Mouse (Mus musculus) neural tube, embryonic 10.5 days (tissue): Measurements from ENCODE around the gene Srrm2.

ENCODE experiments used
- DNase-seq: peaks from one replicate; pipeline ENCODE4 v3.0.0-alpha.2; 2017; ENCODE audit warnings: low spot score; ENCODE audit errors: extremely low spot score

Gene Srrm2

DNA sequence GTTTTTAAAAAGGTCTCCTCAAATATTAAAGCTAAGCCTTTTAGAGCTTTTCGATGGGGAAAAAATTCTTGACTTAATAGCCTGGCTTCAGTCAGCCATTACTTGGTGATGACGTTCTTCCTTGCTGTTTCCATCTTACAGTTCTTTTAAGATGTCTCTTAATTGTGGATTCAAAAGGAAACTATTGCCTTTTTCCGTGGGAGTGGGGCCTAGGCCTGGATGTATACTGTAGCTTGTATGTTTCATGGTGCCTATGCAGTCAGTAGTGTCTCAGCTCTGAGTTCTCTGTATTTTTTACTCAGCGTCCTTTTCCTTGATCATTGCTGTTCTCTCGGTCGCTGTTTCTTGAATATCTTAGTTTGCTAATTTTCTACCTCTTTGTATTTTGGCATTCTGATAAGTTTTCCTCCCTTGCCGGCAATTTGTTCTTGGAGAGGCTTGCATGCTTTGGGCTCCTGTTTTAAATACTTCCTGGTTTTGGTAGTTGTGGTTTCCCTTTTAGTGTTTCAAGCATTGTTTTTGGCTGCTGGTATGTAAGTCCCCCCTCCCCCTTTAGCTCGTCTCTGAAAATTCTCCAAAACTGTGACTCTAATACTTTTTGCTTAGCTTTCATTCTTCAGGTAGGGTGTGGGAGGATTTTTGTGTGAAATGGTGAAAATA lies 14.2 kb downstream of the Srrm2 start:
- no peak for DNase-seq

DNA sequence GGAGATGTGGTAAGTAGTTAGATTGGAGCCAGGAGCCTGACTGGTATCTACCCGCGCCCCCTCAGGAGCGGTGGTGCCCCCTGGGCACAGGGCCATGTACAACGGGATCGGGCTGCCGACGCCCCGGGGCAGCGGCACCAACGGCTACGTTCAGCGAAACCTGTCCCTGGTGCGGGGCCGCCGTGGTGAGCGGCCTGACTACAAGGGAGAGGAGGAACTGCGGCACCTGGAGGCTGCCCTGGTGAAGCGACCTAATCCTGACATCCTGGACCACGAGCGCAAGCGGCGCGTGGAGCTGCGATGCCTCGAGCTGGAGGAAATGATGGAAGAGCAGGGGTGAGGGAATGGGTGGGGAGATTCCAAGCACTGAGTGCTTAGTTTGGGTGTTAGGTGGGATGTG lies 16.5 kb downstream of the Srrm2 start:
- no peak for DNase-seq

DNA sequence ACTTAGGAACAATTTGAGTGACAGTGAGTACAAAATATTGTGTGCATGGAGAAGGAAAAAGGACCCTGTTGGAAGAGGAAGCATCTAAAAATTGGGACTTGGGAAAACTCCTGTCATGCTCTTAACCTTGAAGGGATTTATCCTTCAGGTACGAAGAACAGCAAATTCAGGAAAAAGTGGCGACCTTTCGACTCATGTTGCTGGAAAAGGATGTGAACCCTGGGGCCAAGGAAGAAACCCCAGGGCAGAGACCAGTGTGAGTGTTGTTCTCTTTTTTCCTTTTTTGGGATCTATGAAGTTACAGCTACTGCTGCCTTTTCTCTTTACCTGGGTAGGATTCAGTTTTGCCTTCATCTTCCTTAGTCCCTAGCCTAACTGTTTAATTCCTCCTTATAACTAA lies 17.6 kb downstream of the Srrm2 start:
- no peak for DNase-seq

DNA sequence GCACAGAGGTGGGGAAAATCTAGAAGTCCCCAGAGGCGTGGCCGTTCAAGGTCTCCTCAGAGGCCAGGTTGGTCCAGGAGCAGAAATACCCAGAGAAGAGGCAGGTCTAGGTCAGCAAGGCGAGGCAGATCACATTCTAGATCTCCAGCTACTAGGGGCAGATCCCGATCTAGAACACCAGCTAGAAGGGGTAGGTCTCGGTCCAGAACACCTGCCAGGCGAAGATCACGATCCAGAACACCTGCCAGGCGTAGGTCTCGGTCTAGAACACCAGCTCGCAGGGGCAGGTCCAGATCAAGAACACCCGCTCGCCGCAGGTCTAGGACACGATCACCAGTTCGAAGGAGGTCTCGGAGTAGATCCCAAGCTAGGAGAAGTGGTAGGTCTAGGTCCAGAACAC lies 25.3 kb downstream of the Srrm2 start:
- no peak for DNase-seq

DNA sequence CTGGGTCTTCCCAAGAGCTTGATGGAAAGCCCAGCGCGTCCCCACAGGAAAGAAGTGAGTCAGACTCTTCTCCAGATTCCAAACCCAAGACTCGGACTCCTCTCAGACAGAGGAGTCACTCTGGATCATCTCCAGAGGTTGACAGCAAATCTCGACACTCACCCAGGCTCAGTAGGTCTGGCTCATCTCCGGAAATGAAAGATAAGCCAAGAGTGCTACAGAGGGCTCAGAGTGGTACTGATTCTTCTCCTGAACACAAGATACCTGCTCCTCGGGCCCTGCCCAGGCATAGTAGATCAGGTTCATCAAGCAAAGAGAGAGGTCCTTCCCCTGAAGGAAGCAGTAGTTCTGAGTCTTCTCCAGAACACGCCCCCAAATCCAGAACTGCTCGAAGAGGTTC lies 28.2 kb downstream of the Srrm2 start:
- peak; percentile 11 for DNase-seq

DNA sequence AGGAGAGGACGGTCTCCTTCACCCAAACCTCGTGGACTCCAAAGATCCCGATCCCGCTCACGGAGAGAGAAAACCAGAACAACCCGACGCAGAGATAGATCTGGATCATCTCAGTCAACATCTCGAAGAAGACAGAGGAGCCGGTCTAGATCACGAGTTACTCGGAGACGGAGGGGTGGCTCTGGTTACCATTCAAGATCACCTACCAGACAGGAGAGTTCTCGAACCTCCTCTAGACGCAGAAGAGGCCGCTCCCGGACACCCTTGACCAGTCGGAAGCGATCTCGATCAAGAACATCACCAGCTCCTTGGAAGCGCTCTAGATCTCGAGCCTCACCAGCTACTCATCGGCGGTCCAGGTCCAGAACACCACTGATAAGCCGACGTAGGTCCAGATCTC lies 28.9 kb downstream of the Srrm2 start:
- no peak for DNase-seq

DNA sequence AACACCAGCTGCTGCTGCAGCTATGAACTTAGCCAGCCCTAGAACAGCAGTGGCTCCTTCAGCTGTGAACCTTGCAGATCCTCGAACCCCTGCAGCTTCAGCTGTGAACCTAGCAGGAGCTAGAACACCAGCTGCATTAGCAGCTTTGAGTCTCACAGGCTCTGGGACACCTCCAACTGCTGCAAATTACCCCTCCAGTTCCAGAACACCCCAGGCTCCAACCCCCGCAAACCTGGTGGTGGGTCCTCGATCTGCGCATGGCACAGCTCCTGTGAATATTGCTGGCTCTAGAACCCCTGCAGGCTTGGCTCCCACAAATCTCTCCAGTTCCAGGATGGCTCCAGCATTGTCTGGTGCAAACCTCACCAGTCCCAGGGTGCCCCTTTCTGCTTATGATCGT lies 30.4 kb downstream of the Srrm2 start:
- no peak for DNase-seq

DNA sequence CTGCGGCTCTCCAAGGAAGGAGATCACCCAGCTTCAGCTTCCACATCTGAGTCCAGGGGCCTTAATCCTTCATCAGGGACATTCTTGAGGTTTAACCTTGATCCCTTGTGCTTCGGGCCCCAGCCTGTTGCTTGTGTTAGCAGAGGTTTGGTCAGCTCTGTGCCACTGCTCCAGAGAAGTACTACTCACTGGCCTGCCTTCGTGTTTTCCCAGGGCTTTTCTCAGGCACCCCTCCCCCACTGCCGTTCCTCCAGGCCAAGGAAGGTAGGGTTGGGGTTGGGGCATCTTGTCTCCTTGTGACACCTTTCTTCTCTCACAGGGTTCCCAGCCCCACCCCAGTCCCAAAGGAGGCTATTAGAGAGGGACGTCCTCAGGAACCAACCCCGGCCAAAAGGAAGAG lies 31.8 kb downstream of the Srrm2 start:
- DNase-seq: no peak

DNA sequence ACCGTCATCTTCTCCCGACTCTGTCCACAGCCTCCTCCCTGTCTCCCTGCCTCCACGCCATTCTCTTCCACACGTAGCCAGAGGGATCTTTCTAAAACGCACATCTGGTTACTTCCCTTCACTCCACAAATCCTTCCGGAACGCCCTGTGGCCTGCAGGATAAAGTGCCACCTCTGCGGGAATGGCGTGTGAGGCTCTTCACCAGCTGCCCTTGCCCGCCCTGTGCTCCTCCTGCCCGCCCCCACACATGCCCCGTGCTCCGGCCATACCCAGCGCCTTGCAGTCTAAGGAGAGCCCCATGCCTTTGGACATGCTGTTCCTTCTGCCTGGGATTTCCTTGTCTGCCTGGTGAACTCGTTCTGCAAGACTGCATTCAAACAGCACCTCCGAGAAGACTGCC lies 32.7 kb downstream of the Srrm2 start:
- DNase-seq: peak; percentile 12

DNA sequence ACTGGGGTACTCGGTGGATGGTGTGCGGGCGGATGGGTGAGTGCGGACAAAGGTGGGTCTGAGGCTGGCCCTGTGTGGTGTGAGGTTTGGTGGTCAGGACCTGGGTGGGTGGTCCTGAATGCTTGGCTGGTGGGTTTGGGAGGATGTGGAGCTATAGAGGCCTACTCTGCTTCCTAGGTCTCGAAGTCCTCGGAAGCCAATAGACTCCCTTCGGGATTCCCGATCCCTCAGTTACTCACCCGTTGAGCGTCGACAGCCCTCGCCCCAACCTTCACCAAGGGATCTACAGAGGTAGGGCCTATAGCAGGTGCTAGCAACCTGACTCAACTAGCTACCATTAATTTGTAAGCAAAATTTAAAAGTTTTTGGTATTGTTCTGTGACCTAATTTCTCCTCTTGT lies 33.3 kb downstream of the Srrm2 start:
- no peak for DNase-seq

DNA sequence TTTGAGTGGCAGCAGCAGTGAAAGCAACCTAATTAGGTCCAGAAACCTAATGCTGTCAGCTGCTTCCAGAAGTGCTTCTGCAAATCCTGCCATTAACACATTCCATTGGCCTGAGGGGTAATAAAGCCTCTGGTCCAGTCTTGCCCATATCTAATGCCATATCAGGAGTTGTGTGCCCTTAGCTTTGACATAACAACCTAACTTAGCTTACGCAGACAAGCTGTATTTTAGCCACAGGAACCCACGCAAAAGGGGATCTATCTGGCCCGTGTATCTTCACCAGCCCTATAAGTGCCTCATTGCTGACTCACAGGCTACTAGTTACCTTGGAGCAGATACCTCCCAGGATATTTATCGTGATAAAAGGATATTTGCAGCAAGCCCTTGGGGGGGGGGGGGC lies 35.3 kb downstream of the Srrm2 start:
- no peak for DNase-seq

DNA sequence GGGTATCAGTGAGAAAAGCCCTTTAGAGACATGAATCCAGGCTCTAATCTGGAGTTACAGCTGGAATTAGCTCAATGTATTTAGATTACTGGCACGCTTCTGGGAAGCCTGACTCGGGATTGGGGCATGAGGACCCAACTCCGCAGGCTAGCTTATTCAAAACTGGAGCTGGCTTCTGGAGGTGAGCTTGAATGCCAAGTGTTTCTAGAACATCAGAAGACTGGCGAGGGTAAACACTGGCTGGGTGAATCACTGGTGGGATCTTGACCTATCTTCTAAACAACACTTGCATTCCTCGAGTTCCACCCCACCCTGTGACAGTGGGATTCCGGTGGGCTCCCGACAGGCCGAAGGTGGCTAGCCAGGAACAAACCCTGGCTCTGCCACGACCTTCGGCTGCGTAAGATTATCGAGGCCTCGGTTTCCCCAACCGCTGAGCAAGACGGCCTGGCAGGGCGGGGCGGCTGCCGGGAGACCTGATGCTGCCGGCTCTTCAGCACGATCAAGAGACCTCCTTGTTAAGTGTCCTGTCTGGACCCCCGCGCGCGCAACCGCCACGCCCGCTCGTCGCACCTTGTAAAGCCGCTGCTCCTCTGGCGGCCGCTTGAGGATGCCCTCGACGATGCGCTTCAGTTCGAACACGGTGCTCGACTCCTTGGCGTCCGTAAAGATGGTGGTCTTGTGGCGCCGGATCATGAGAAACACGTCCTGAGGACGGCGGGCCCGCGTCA lies 38.1 kb downstream of the Srrm2 start:
- peak; percentile 77 for DNase-seq

DNA sequence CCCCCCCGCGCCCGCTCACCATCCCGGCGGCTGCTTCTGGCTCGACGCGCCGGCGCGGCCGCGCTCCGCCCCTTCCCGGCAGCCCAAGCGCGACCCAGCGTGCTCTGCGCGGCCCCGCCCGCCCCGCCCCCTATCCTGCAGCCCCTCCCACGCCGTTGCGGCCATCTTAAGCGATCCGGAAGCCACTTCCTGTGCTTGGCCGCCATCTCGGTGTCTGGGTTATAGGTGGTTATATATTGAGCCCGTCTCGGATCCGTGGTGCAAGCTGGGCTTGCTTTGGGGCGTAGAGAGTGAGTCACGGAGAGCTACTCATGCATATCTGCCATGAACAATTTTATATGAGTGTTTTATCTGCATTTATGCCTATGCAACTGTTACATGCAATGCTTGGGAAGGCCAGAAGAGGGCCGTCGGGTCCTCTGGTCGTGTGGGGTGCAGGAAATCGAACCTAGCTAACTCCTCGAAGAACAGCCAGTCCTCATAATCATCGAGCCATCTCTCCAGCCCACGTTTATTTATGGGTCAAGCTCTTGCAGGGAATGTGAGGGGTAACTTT lies 38.8 kb downstream of the Srrm2 start, which contains the start of gene Elob:
Elob (minus strand) TSS at position 73 of the 556 bp plus-strand sequence.
- peak; percentile 89 for DNase-seq

DNA sequence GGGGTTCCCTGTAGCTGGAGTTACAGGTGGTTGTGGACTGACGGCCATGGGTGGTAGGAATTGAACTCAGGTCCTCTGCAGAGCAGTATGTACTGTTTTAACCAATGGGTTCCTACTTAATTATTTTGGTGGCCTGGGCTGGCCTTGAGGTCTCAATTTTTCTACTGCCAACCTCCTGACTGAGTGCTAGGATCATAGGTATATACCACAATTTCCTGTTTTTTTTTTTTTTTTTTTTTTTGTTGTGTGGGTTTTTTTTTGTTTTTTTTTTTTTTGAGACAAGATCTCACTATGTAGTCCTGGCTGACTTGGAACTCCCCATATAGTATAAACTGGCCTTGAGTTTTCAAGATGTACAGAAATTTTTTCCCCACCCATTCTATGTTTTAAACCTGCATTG lies 40.9 kb downstream of the Srrm2 start:
- DNase-seq: no peak

DNA sequence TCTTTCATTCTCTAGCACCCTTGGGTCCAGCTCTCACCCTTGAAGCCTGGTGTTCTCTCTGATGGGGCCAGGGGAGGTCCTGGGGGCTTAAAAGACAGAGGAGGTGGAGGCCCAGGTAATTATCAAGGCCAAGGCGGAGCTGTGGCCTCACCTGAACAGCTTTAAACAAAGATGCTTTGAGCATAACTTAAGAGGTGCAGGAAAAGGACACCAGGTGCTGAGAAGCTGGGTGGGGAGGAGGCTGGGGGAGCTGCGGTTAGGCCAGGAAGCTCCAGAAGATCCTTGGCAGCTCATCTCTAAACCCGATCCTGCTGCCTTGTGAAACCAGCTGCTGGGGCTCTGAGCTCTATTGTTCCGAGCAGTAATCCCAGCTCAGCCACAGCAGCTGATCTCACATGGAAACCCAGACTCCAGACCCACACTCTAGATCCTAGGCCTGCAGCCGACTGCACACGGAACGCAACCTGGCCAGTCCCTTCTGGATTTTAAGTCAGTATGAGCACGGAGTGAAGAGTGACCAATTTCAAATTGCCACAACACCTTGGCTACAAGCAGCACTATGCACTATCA lies 45.8 kb downstream of the Srrm2 start, which contains the start of gene Prss33:
Prss33 (minus strand) TSS at position 51 of the 570 bp plus-strand sequence.
- DNase-seq: no peak

DNA sequence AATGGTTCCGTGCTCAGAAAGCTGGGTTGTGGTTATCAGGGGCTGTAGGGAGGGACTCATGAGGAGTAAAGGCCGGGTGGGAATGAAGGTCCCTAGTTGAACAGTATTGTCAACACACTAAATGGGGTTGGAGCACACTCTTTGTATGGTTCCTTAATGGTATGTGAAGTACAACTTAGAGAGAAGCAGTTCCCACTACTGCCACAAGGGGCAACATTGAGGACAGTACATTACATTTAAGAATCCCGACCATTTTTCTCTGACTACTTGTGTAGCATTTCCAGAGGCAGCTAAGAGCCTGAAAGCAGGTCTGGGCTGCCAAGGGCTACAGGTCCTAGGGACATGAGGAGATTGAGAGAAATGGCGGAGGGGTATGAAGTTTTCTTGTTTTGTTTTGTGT lies 50.8 kb downstream of the Srrm2 start:
- DNase-seq: peak; percentile 51

DNA sequence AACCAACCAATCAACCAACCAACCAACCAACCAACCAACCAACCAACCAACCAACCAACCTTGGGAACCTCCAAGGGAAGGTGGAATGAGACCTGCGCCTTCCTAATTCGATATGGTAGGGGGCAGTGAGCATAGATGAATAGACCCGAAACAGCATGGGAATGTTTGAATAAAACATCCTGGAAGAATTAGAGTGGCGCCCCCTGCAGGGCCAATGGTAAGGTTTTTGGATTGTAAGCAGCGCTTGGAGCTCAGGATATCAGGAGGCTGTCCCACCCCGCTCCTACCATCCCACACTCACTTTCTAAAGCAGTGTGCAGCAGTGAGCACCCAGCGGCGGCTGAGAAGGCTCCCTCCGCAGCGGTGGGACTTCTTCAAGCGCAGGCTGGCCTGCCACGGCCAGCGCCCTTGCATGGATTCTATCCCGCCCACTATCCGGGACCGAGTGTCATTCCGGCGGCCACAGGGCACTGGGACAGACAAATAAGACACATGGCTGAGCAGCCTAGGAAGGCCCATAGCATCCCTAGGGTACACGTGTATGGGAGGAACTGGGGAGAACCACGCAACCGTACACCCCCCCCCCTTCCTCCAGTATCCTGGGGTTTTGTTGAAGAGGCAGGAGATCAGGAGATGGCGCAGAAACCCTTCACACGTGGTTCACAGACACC lies 52.9 kb downstream of the Srrm2 start:
- DNase-seq: no peak

DNA sequence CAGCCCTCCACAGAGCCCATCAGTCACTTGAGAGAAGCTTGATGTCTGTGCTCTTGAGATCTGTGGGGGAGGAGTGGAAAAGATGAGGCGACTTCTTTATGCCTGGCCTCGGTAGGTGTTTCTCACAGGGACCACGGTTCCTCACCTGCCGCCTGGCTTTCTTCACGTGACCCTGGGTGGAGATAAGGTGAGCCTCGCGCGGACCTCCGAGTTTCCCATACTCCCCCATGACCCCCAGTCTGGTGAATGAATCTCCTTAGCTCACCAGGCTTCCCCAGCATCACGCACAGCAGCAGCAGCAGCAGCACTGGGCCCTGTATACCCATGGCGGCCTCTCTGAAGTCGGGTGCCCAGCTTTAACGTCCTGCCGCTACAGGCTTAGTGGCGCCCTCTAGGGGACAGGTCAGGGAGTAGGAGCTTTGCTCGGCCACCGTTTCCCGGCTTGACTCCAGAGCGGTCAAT lies 53.5 kb downstream of the Srrm2 start, which contains the start of the genes Prss32 and Prss41:
Prss32 (plus strand) TSS at position 44 of the 462 bp plus-strand sequence.
Prss41 (minus strand) TSS at position 361 of the 462 bp plus-strand sequence.
- DNase-seq: peak; percentile 64

DNA sequence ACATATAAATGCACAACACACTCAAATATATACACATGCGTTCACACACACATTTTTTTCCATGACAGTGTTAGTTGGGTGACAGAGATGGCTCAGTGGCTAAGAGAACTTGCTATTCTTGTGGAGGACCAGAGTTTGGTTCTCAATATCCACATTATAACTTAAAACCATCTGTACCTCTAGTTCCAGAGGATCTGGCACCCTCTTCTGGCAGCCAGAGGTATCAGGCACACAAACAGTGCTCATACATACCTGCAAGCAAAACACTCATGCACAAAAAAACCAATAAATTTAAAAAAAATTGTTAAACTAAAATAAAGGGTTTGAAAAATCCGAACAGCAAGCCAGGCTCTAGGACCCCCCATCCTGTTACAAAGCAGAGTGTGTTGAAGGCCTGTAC lies 59.7 kb downstream of the Srrm2 start:
- no peak for DNase-seq

DNA sequence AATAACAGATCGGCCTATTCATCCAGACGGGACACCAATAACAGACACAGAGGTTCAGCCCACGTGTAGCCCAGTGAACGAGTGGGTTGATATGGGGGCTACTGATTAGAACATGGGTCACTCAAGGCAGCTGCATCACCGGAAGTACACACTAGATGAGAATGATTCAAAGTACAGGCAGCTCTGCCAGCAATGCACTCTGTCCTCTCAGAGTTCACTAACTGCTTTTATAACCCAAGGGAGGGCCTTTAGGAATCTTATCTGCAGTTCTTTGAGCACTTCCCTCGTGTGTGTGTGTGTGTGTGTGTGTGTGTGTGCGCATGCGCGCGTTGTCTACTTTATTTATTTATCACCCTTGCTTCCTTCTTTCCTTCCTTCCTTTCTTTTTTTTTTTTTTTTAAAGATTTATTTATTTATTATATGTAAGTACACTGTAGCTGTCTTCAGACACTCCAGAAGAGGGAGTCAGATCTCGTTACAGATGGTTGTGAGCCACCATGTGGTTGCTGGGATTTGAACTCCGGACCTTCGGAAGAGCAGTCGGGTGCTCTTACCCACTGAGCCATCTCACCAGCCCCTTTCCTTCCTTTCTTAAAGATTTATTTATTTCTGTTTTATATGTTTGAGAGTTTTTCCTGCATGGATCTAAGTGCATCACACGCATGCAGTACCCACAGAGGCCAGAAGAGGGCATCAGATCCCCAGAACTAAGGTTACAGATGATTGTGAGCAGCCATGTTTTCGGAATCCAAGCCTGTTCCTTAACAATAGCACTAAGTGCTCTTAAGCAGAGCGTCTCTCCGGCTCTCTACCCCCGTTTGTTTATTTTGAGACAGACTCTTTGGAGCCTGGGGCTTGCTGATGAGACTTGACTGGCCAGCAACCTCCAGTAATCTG lies 60.8 kb downstream of the Srrm2 start:
- peak; percentile 75 for DNase-seq
